In genomic region chr9:27192761-27193591, GRCm38 (mm10) we compare ENCODE assay signal across 8 mouse cellular contexts. TPM values are rescaled to one million over a fixed set of nuclear protein-coding genes. Genes with fewer than 3 reads are reported as not detected.
DNase-seq lines count a peak whose midpoint lies in the region; ATAC-seq and TF ChIP-seq lines count a peak whose summit lies in the region.

No protein-coding gene starts in this region.

- no peak for TF ChIP-seq CTCF in cortical plate, adult 2 months (IDR thresholded peaks at IDR 0.05; ENCODE audit: extremely low read depth, insufficient read depth, low read length)

- TF ChIP-seq POLR2A in cortical plate, adult 2 months (IDR thresholded peaks at IDR 0.05; ENCODE audit: extremely low read depth, insufficient read depth, low read length) = no peak

- H3K9ac ChIP-seq in midbrain, embryonic 12.5 days (replicated peaks) = no peak overlapping the region
- no peak overlapping the region for H3K9ac ChIP-seq in liver, embryonic 12.5 days

- H3K9me3 ChIP-seq in midbrain, embryonic 12.5 days = no peaks in the 10 kb centered on the region
- H3K9me3 ChIP-seq in liver, embryonic 12.5 days (replicated peaks) = no peaks in the 10 kb centered on the region

- peak overlapping the region; percentile 46 for H3K4me2 ChIP-seq in midbrain, embryonic 12.5 days (replicated peaks)
- no peak overlapping the region for H3K4me2 ChIP-seq in liver, embryonic 12.5 days

- H3K4me3 ChIP-seq in cortical plate, adult 2 months (ENCODE audit: insufficient read depth, low read length) = no peak overlapping the region
- H3K4me3 ChIP-seq in midbrain, embryonic 12.5 days = no peak overlapping the region
- H3K4me3 ChIP-seq in liver, embryonic 12.5 days = no peak overlapping the region

- no peaks in the 10 kb centered on the region for H3K36me3 ChIP-seq in midbrain, embryonic 12.5 days
- H3K36me3 ChIP-seq in liver, embryonic 12.5 days = no peaks in the 10 kb centered on the region

- 61% methylated on average over 10 of the region's 10 CpGs for WGBS in midbrain, embryonic 12.5 days
- 22% methylated on average over 10 of the region's 10 CpGs for WGBS in liver, embryonic 12.5 days (ENCODE audit: insufficient replicate concordance)

- H3K4me1 ChIP-seq in cortical plate, adult 2 months (ENCODE audit: control insufficient read depth, insufficient read depth, low read length) = peaks cover 14% of the 10 kb centered on the region
- peaks cover 25% of the 10 kb centered on the region for H3K4me1 ChIP-seq in midbrain, embryonic 12.5 days
- peaks cover 8% of the 10 kb centered on the region; the same call in 1 of the 2 replicates for H3K4me1 ChIP-seq in liver, embryonic 12.5 days

- 0 out of 2 replicates have a peak, but pooled peaks cover 1% of the 10 kb centered on the region for H3K27me3 ChIP-seq in midbrain, embryonic 12.5 days
- peaks cover 7% of the 10 kb centered on the region for H3K27me3 ChIP-seq in liver, embryonic 12.5 days (replicated peaks)

- ATAC-seq in midbrain, embryonic 12.5 days (ENCODE audit: low FRiP score, low read depth) = no peak
- no peak for ATAC-seq in liver, embryonic 12.5 days

- peak; percentile 18 to 42 for DNase-seq in cerebellum, adult 18-20 months
- DNase-seq in cerebellum, postnatal 36 days = no peak
- DNase-seq in heart, postnatal 10 days = peak; percentile 11 to 24
- no peak for DNase-seq in adrenal gland, postnatal 4 days (ENCODE audit: low spot score in 2 of 2)
- no peak for DNase-seq in right cerebral cortex, postnatal 4 days

- intact Hi-C loops in heart, postnatal 10 days (cut with DNase I) = loop anchor here (5.0 kb wide), 2 partner anchors 86 to 94 kb away; no protein-coding TSS in a partner anchor

- H3K27ac ChIP-seq in cortical plate, adult 2 months (ENCODE audit: insufficient read depth, low read length) = peak overlapping the region; percentile 47
- H3K27ac ChIP-seq in midbrain, embryonic 12.5 days (replicated peaks) = peak overlapping the region; percentile 44; the same call in 1 of the 2 replicates
- H3K27ac ChIP-seq in liver, embryonic 12.5 days = no peak overlapping the region

RNA-seq across cellular contexts. Expression of gene Jam3, which starts 37.8 kb away (rescaled TPM):
- 58.8 and 59.0 TPM in 2 replicates for polyA plus RNA-seq in cortical plate, adult 2 months (2012; rRNA removed)
- total RNA-seq in heart, postnatal 10 days (2021) = 10 to 100 TPM; 21.0 to 22.7 TPM
- polyA plus RNA-seq in midbrain, embryonic 12.5 days (2016; fragmentation: Nextera tagmentation; extraction: Ambion mirVana) = 137 and 144 TPM in 2 replicates
- 10 to 100 TPM; 42.3 to 42.7 TPM for total RNA-seq in adrenal gland, postnatal 4 days (2021)
- polyA plus RNA-seq in liver, embryonic 12.5 days (2016; fragmentation: Nextera tagmentation; extraction: Ambion mirVana) = 12.0 and 12.6 TPM in 2 replicates

Comparison
In these comparisons a context has a peak if more than half of its experiments do, and no peak if none do; other contexts are left out.
1. DNase-seq: peak in cerebellum, adult 18-20 months (2 of 2) and heart, postnatal 10 days (2 of 2); none in cerebellum, postnatal 36 days (0 of 2), adrenal gland, postnatal 4 days (0 of 2) and right cerebral cortex, postnatal 4 days (single experiment).